Mouse (Mus musculus): ENCODE results near the gene Rerg. TPM values are rescaled to one million over a fixed set of nuclear protein-coding genes. Genes with fewer than 3 reads are reported as not detected.

Gene Rerg
- polyA plus RNA-seq, 1 experiment from 2014 or later: 5.5 TPM

DNA sequence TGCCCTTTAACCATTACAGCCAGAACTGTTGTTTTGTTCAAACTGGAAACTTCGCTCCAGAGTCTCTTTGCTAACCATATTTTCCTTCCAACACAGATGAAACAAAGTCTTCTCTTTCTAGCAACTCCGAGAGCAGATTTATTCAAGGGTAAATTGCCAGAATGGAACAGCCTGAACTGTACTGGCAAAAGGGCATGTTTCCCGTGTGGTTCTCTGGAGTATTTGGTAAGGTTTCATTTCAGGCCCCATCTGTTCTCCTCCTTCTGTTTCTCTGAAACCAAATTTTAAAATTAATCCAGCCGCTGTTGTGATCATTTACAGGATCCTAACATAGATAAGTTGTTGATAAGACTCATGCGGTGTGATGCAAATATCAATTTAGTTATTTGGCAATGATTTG is 82.3 kb downstream of the Rerg start:
- Histone ChIP-seq H3K4me1 (ENCODE audit: control insufficient read depth, insufficient read depth, low read length) (no peaks in the 10 kb centered on the region), H3K27me3 (ENCODE audit: control insufficient read depth, insufficient read depth, low read length) (no peaks in the 10 kb centered on the region), H3K27ac (ENCODE audit: low read length) (no peak overlapping the region), H3K9ac (ENCODE audit: low read length) (no peak overlapping the region), H3K4me3 (ENCODE audit: low read length) (no peak overlapping the region), H3K9me3 (replicated peaks; ENCODE audit: control insufficient read depth, low read length) (peaks cover 6% of the 10 kb centered on the region; the same call in 1 of the 2 replicates), H3K4me2 (ENCODE audit: low read depth, low read length) (no peak overlapping the region), H3K36me3 (ENCODE audit: control insufficient read depth, insufficient read depth) (no peaks in the 10 kb centered on the region)
- ATAC-seq (replicated peaks; ENCODE audit: extremely low read depth, insufficient read depth, low FRiP score): no peak
- 82% methylated on average over 5 of the region's 5 CpGs for WGBS

DNA sequence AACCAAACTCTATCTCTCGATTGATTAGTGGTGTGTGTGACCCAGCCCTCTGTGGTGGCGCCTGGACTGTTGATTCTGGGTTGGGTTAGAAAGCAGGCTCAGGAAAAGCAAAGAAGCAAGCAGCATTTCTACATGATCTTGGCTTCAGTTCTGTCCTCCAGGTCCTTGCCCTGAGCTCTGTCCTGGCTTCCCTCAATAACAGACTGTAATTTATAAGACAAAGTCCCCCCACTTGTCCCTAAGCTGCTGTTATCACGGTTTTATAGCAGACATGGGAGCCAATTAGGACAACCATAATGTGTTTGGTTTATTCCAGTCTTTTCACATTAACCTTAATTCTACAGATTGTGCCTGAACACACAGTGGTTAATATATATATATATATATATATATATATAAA is 82.8 kb downstream of the Rerg start:
- 75% methylated on average over 3 of the region's 3 CpGs for WGBS
- Histone ChIP-seq H3K9ac (ENCODE audit: low read length) (no peak overlapping the region), H3K27me3 (ENCODE audit: control insufficient read depth, insufficient read depth, low read length) (no peaks in the 10 kb centered on the region), H3K36me3 (ENCODE audit: control insufficient read depth, insufficient read depth) (no peaks in the 10 kb centered on the region), H3K4me3 (ENCODE audit: low read length) (no peak overlapping the region), H3K27ac (ENCODE audit: low read length) (no peak overlapping the region), H3K4me1 (ENCODE audit: control insufficient read depth, insufficient read depth, low read length) (no peaks in the 10 kb centered on the region), H3K9me3 (replicated peaks; ENCODE audit: control insufficient read depth, low read length) (peaks cover 6% of the 10 kb centered on the region; the same call in 1 of the 2 replicates), H3K4me2 (ENCODE audit: low read depth, low read length) (no peak overlapping the region)
- no peak for ATAC-seq (replicated peaks; ENCODE audit: extremely low read depth, insufficient read depth, low FRiP score)

DNA sequence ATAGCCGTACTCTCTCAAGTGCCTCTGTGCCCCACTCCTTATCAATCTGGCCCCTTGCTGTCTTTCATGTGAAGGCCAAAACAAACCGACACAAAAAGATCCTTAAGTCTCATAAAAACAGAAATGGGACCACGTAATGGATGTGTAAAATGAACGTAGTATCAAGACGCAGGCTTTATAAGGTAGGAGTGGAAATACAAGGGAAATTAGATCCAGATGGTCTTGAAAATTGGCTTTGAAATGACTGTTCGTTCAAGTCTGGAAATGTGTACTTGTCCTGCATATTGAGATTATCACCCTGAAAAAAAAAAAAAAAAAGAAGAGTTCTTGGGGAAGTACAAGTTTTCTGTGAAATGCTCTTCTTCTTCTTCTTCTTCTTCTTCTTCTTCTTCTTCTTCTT is 90.6 kb downstream of the Rerg start:
- Histone ChIP-seq H3K36me3 (ENCODE audit: control insufficient read depth, insufficient read depth) (no peaks in the 10 kb centered on the region), H3K4me1 (ENCODE audit: control insufficient read depth, insufficient read depth, low read length) (no peaks in the 10 kb centered on the region), H3K4me3 (ENCODE audit: low read length) (no peak overlapping the region), H3K27ac (ENCODE audit: low read length) (no peak overlapping the region), H3K9me3 (replicated peaks; ENCODE audit: control insufficient read depth, low read length) (no peaks in the 10 kb centered on the region), H3K4me2 (ENCODE audit: low read depth, low read length) (no peak overlapping the region), H3K27me3 (ENCODE audit: control insufficient read depth, insufficient read depth, low read length) (no peaks in the 10 kb centered on the region), H3K9ac (ENCODE audit: low read length) (no peak overlapping the region)
- 62% methylated on average over 6 of the region's 6 CpGs for WGBS
- ATAC-seq (replicated peaks; ENCODE audit: extremely low read depth, insufficient read depth, low FRiP score): no peak

DNA sequence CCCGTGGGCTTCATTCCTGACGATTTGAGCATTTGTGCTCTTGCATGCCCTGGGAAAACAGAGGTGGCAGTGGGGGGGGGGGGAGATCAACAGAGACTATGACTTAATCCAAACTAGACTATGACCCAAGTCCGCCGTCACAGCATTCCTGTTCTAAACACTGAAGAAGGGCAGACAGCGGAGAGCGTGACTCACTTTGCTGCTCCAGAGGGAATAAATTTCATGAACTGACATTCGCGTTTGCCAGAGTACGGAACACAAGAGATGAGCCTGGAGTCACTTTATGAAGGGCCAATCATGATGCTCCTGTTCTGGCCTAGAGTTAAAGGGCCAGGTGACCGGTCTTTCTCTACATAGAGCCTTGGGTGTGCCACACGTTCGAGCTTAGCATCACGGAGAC is 93.6 kb downstream of the Rerg start:
- WGBS: 82% methylated on average over 13 of the region's 13 CpGs
- Histone ChIP-seq H3K9ac (ENCODE audit: low read length) (no peak overlapping the region), H3K27me3 (ENCODE audit: control insufficient read depth, insufficient read depth, low read length) (no peaks in the 10 kb centered on the region), H3K27ac (ENCODE audit: low read length) (peak overlapping the region; percentile 23; the same call in 1 of the 2 replicates), H3K4me3 (ENCODE audit: low read length) (no peak overlapping the region), H3K36me3 (ENCODE audit: control insufficient read depth, insufficient read depth) (no peaks in the 10 kb centered on the region), H3K9me3 (replicated peaks; ENCODE audit: control insufficient read depth, low read length) (no peaks in the 10 kb centered on the region), H3K4me2 (ENCODE audit: low read depth, low read length) (no peak overlapping the region), H3K4me1 (ENCODE audit: control insufficient read depth, insufficient read depth, low read length) (no peaks in the 10 kb centered on the region)
- ATAC-seq (replicated peaks; ENCODE audit: extremely low read depth, insufficient read depth, low FRiP score): no peak

DNA sequence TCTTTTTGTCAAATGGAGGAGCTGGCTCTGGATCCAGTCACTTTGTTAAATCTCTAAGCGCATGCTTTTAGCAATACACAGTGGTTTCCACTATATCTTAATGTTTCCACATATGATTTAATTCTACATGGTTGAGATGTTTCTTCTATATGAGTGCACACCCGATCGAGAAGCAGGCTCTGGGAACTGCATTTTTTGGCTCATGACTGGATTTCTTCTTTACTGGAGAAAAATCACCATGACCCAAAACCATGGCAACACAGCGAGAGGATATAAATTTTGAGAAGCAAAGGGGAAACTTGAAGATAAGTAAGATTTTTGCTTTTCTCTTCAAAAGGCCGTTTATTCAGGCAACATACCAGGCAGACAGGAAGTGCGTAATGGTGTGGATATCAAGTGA is 94.1 kb downstream of the Rerg start:
- H3K4me2 ChIP-seq (ENCODE audit: low read depth, low read length): no peak overlapping the region
- no peak for ATAC-seq (replicated peaks; ENCODE audit: extremely low read depth, insufficient read depth, low FRiP score)
- H3K4me1 ChIP-seq (ENCODE audit: control insufficient read depth, insufficient read depth, low read length): no peaks in the 10 kb centered on the region
- WGBS: 74% methylated on average over 6 of the region's 6 CpGs
- H3K9me3 ChIP-seq (replicated peaks; ENCODE audit: control insufficient read depth, low read length): no peaks in the 10 kb centered on the region
- no peaks in the 10 kb centered on the region for H3K36me3 ChIP-seq (ENCODE audit: control insufficient read depth, insufficient read depth)
- no peak overlapping the region for H3K9ac ChIP-seq (ENCODE audit: low read length)
- H3K4me3 ChIP-seq (ENCODE audit: low read length): no peak overlapping the region
- H3K27ac ChIP-seq (ENCODE audit: low read length): no peak overlapping the region
- no peaks in the 10 kb centered on the region for H3K27me3 ChIP-seq (ENCODE audit: control insufficient read depth, insufficient read depth, low read length)

DNA sequence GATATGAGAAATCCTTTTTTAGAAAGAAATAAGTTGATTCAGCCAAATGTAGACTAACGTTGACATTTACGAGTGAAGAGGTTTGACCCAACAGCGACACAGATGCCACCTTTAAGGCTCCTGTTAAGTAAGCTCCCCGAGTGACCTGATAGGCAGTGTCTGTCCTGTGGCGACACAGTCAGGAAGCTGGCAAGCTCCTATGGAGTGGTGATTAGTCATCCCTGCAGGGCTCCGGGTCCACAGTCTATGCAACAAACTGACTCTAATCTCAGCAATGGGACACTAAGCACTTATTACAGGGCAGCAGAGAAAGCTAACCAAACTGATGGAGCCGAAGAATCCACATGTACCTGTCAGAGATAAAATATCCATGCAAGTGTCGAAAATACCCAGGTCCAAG is 98.0 kb downstream of the Rerg start:
- no peaks in the 10 kb centered on the region for H3K4me1 ChIP-seq (ENCODE audit: control insufficient read depth, insufficient read depth, low read length)
- no peak for ATAC-seq (replicated peaks; ENCODE audit: extremely low read depth, insufficient read depth, low FRiP score)
- H3K27ac ChIP-seq (ENCODE audit: low read length): no peak overlapping the region
- no peaks in the 10 kb centered on the region for H3K27me3 ChIP-seq (ENCODE audit: control insufficient read depth, insufficient read depth, low read length)
- no peak overlapping the region for H3K9ac ChIP-seq (ENCODE audit: low read length)
- no peaks in the 10 kb centered on the region for H3K9me3 ChIP-seq (replicated peaks; ENCODE audit: control insufficient read depth, low read length)
- H3K36me3 ChIP-seq (ENCODE audit: control insufficient read depth, insufficient read depth): no peaks in the 10 kb centered on the region
- 37% methylated on average over 8 of the region's 8 CpGs for WGBS
- H3K4me2 ChIP-seq (ENCODE audit: low read depth, low read length): no peak overlapping the region
- no peak overlapping the region for H3K4me3 ChIP-seq (ENCODE audit: low read length)

DNA sequence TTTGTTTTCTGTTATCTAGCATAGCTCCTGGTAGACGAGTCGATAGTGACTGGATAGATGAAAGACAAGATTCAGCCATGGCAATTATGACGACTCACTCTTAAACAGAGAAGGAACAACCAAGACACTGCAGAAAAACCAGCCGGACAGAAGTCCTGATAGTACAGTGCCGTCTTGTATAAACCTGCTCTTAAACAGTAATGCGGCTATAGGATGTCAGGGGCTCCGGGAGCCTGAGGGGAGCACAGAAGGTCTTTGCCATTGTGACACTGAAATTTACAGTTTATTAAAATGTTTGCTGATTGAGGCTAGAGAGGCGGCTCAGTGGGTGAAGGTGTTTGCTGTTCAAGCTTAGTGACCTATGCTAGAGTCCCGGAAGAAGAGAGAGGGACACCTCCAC is 98.8 kb downstream of the Rerg start:
- no peak for ATAC-seq (replicated peaks; ENCODE audit: extremely low read depth, insufficient read depth, low FRiP score)
- no peak overlapping the region for H3K4me2 ChIP-seq (ENCODE audit: low read depth, low read length)

DNA sequence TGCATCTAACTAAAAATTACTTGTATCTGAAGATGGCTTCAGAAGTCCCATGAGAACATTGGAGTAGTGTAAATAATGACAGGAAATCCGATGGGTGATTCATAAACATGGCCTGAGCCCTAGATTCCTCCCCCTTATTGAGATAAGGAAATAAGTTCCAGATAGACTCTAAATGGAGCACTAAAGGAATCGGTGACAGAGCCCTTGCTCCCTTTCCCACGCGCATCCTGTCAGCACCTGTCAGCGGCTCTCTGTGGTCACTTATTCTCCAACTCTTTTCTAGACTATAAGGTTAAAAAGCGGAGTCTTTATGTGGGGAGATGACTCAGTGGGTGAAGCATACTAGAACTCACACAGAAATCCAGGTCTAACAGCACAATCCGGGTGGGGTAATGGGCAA is 104.8 kb downstream of the Rerg start:
- Histone ChIP-seq H3K27ac (ENCODE audit: low read length) (no peak overlapping the region), H3K27me3 (ENCODE audit: control insufficient read depth, insufficient read depth, low read length) (no peaks in the 10 kb centered on the region), H3K4me1 (ENCODE audit: control insufficient read depth, insufficient read depth, low read length) (peaks cover 6% of the 10 kb centered on the region), H3K4me2 (ENCODE audit: low read depth, low read length) (no peak overlapping the region), H3K36me3 (ENCODE audit: control insufficient read depth, insufficient read depth) (no peaks in the 10 kb centered on the region), H3K4me3 (ENCODE audit: low read length) (no peak overlapping the region), H3K9ac (ENCODE audit: low read length) (no peak overlapping the region), H3K9me3 (replicated peaks; ENCODE audit: control insufficient read depth, low read length) (no peaks in the 10 kb centered on the region)
- WGBS: 41% methylated on average over 7 of the region's 7 CpGs
- 0 out of 2 replicates have a peak, but pooled peaks have one; percentile 23 for ATAC-seq (replicated peaks; ENCODE audit: extremely low read depth, insufficient read depth, low FRiP score)

More for the DNA sequence above, 98.8 kb downstream of the Rerg start:
- Histone ChIP-seq H3K27ac (ENCODE audit: low read length) (no peak overlapping the region), H3K9ac (ENCODE audit: low read length) (no peak overlapping the region), H3K36me3 (ENCODE audit: control insufficient read depth, insufficient read depth) (no peaks in the 10 kb centered on the region), H3K9me3 (replicated peaks; ENCODE audit: control insufficient read depth, low read length) (no peaks in the 10 kb centered on the region), H3K4me3 (ENCODE audit: low read length) (no peak overlapping the region), H3K27me3 (ENCODE audit: control insufficient read depth, insufficient read depth, low read length) (no peaks in the 10 kb centered on the region), H3K4me1 (ENCODE audit: control insufficient read depth, insufficient read depth, low read length) (no peaks in the 10 kb centered on the region)
- WGBS: 78% methylated on average over 9 of the region's 9 CpGs

DNA sequence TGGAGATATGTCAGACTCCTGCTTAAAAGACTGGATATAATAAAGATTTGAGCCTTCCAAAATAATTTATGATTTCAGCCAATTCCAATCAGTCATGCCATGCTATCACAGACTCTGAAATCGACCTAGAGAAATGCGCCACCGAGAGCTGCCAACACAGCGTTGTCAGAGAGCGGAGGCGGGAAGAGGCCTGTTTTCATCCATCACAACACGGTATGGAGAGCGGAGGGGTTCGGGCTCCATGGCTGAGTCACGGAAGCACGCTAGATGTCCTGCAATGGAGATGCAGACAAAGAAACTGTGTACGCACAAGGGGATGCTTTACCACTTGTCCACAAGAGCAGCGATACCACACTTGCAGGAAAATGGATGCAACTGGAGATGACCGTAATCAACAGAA is 105.5 kb downstream of the Rerg start:
- WGBS: 78% methylated on average over 14 of the region's 14 CpGs
- Histone ChIP-seq H3K4me3 (ENCODE audit: low read length) (no peak overlapping the region), H3K27ac (ENCODE audit: low read length) (no peak overlapping the region), H3K4me2 (ENCODE audit: low read depth, low read length) (no peak overlapping the region), H3K9me3 (replicated peaks; ENCODE audit: control insufficient read depth, low read length) (no peaks in the 10 kb centered on the region), H3K36me3 (ENCODE audit: control insufficient read depth, insufficient read depth) (no peaks in the 10 kb centered on the region), H3K27me3 (ENCODE audit: control insufficient read depth, insufficient read depth, low read length) (no peaks in the 10 kb centered on the region), H3K4me1 (ENCODE audit: control insufficient read depth, insufficient read depth, low read length) (peaks cover 6% of the 10 kb centered on the region), H3K9ac (ENCODE audit: low read length) (no peak overlapping the region)
- ATAC-seq (replicated peaks; ENCODE audit: extremely low read depth, insufficient read depth, low FRiP score): no peak
